In the genomic region with DNA sequence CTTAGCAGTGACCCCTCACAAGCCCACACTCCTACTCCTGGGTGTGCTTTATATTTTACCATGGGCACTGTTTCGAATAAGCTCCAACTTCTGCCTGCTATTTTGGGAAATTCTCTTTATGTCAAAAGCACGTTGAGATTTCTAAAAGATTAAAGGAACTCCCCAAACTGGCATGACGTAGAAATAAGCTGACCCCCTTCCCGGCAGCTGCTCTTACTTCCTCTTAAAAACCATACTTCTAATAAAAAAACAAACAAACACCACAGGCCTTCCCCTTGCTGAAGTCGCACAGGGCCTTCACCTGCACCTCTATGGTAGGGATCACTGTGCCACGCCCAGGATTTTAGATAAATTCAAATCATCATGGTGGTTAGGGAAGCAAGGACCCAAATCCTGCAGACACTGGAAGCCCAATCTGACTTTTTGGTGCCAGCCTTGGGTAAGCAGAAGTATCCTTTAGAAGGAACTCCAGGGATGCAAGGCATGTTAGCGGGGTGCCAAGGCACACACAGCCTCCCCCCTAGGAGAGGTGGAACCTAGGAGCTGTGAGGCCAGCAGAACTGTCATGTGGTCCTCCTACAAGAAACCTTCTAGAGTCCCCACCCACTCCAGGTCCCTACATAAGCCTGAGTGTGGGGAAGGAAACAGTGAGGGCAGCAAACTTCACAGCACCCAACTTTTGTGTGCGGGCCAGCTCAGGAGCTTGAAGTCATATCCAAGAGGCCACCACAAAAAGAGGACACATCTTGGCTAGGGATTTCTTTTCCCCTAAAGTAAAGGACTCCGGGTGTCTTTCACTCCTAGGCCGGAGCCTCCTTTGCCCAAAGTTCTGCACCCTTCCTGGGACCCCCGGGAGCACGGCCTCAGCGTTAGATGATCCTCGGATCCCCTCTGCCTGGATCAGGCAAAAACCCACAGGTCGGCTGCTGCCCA, we compare ENCODE assay signal across 8 mouse cellular contexts. TPM values are rescaled to one million over a fixed set of nuclear protein-coding genes. Genes with fewer than 3 reads are reported as not detected.
A peak's percentile ranks its signal among the peaks of the same experiment; 100 is the strongest.
DNase-seq lines count a peak whose midpoint lies in the region; ATAC-seq and TF ChIP-seq lines count a peak whose summit lies in the region.

No protein-coding gene starts in this region.

- H3K4me2 ChIP-seq in heart, embryonic 12.5 days: peak overlapping the region; percentile 81
- peak overlapping the region; percentile 59 for H3K4me2 ChIP-seq in forebrain, embryonic 12.5 days
- H3K4me2 ChIP-seq in limb, embryonic 14.5 days (replicated peaks; ENCODE audit: low read depth, low read length, severe bottlenecking): peak overlapping the region; percentile 86
- peak overlapping the region; percentile 55 for H3K4me2 ChIP-seq in neural tube, embryonic 13.5 days

- no peak for ATAC-seq in heart, embryonic 12.5 days (ENCODE audit: insufficient number of reproducible peaks, low FRiP score)
- no peak for ATAC-seq in forebrain, embryonic 12.5 days (ENCODE audit: low FRiP score)
- no peak for ATAC-seq in limb, embryonic 14.5 days (ENCODE audit: low FRiP score, low read depth)
- no peak for ATAC-seq in neural tube, embryonic 13.5 days (ENCODE audit: low read depth)

- peak overlapping the region; percentile 72 for H3K4me3 ChIP-seq in heart, embryonic 12.5 days
- peak overlapping the region; percentile 36 for H3K4me3 ChIP-seq in forebrain, embryonic 12.5 days (replicated peaks)
- peak overlapping the region; percentile 67 for H3K4me3 ChIP-seq in limb, embryonic 14.5 days (replicated peaks; ENCODE audit: low read length)
- peak overlapping the region; percentile 35 for H3K4me3 ChIP-seq in neural tube, embryonic 13.5 days

- H3K27me3 ChIP-seq in heart, embryonic 12.5 days (replicated peaks): peaks cover 13% of the 10 kb centered on the region; the same call in 1 of the 2 replicates
- peaks cover 15% of the 10 kb centered on the region; the same call in 1 of the 2 replicates for H3K27me3 ChIP-seq in forebrain, embryonic 12.5 days
- H3K27me3 ChIP-seq in limb, embryonic 14.5 days (ENCODE audit: control insufficient read depth, insufficient read depth, low read length): no peaks in the 10 kb centered on the region
- H3K27me3 ChIP-seq in neural tube, embryonic 13.5 days: no peaks in the 10 kb centered on the region

- TF ChIP-seq POLR2A in limb, embryonic 14.5 days (IDR thresholded peaks at IDR 0.05; ENCODE audit: borderline replicate concordance, extremely low read depth, insufficient read depth, insufficient read length): no peak

- peaks cover 8% of the 10 kb centered on the region; the same call in 1 of the 2 replicates for H3K36me3 ChIP-seq in heart, embryonic 12.5 days
- H3K36me3 ChIP-seq in forebrain, embryonic 12.5 days (replicated peaks): no peaks in the 10 kb centered on the region
- H3K36me3 ChIP-seq in limb, embryonic 14.5 days (ENCODE audit: control insufficient read depth, insufficient read depth, low read length): peaks cover 25% of the 10 kb centered on the region
- no peaks in the 10 kb centered on the region for H3K36me3 ChIP-seq in neural tube, embryonic 13.5 days

- DNase-seq in heart, adult 9 months (ENCODE audit: low spot score in 2 of 2): no peak
- DNase-seq in limb, embryonic 14.5 days (ENCODE audit: low spot score): no peak
- DNase-seq in c-Kit-positive CD71-positive TER-119-positive erythroid progenitor cells, embryonic 14.5 days (ENCODE audit: low spot score): no peak
- no peak for DNase-seq in adrenal gland, postnatal 36 days
- no peak for DNase-seq in cerebellum, adult 8-10 months

- H3K27ac ChIP-seq in heart, embryonic 12.5 days (ENCODE audit: poor library complexity, severe bottlenecking): no peak overlapping the region
- no peak overlapping the region for H3K27ac ChIP-seq in forebrain, embryonic 12.5 days
- 0 out of 2 replicates have a peak overlapping the region, but pooled peaks have one; percentile 26 for H3K27ac ChIP-seq in limb, embryonic 14.5 days (replicated peaks; ENCODE audit: low read depth, low read length)
- no peak overlapping the region for H3K27ac ChIP-seq in neural tube, embryonic 13.5 days (replicated peaks)

- 56% methylated on average over 15 of the region's 15 CpGs for WGBS in heart, embryonic 12.5 days
- 68% methylated on average over 15 of the region's 15 CpGs for WGBS in forebrain, embryonic 12.5 days
- WGBS in limb, embryonic 14.5 days: 45% methylated on average over 15 of the region's 15 CpGs
- 69% methylated on average over 15 of the region's 15 CpGs for WGBS in neural tube, embryonic 13.5 days

- no peaks in the 10 kb centered on the region for H3K9me3 ChIP-seq in heart, embryonic 12.5 days (replicated peaks)
- no peaks in the 10 kb centered on the region for H3K9me3 ChIP-seq in forebrain, embryonic 12.5 days
- no peaks in the 10 kb centered on the region for H3K9me3 ChIP-seq in limb, embryonic 14.5 days (ENCODE audit: control insufficient read depth, low read length)
- H3K9me3 ChIP-seq in neural tube, embryonic 13.5 days: no peaks in the 10 kb centered on the region

- H3K9ac ChIP-seq in heart, embryonic 12.5 days: peak overlapping the region; percentile 84
- 0 out of 2 replicates have a peak overlapping the region, but pooled peaks have one; percentile 51 for H3K9ac ChIP-seq in forebrain, embryonic 12.5 days
- peak overlapping the region; percentile 72 for H3K9ac ChIP-seq in limb, embryonic 14.5 days (ENCODE audit: low read depth, low read length, severe bottlenecking)
- H3K9ac ChIP-seq in neural tube, embryonic 13.5 days: peak overlapping the region; percentile 62

- peaks cover 47% of the 10 kb centered on the region for H3K4me1 ChIP-seq in heart, embryonic 12.5 days (replicated peaks)
- H3K4me1 ChIP-seq in forebrain, embryonic 12.5 days: peaks cover 33% of the 10 kb centered on the region
- H3K4me1 ChIP-seq in limb, embryonic 14.5 days (ENCODE audit: control insufficient read depth, insufficient read depth, low read length): peaks cover 61% of the 10 kb centered on the region
- peaks cover 34% of the 10 kb centered on the region for H3K4me1 ChIP-seq in neural tube, embryonic 13.5 days (replicated peaks)

RNA-seq across cellular contexts. Expression of a gene that starts 1.7 kb away (rescaled TPM):
- not detected in 2 replicates for polyA plus RNA-seq in heart, embryonic 12.5 days (2016; fragmentation: Nextera tagmentation; extraction: Ambion mirVana)
- not detected in 2 replicates for polyA plus RNA-seq in forebrain, embryonic 12.5 days (2016; fragmentation: Nextera tagmentation; extraction: Ambion mirVana)
- not detected in 2 replicates for polyA plus RNA-seq in limb, embryonic 14.5 days (2012; rRNA removed)
- not detected in 2 replicates for polyA plus RNA-seq in limb, embryonic 14.5 days (2014; fragmentation: Nextera tagmentation; extraction: Ambion mirVana)
- not detected in 2 replicates for polyA plus RNA-seq in neural tube, embryonic 13.5 days (2015; fragmentation: Nextera tagmentation; extraction: Ambion mirVana)
- total RNA-seq in adrenal gland, postnatal 36 days (2021): not detected

RNA-seq across cellular contexts. Expression of a gene that starts 1.7 kb away (rescaled TPM):
- polyA plus RNA-seq in heart, embryonic 12.5 days (2016; fragmentation: Nextera tagmentation; extraction: Ambion mirVana): 442 and 446 TPM in 2 replicates
- 178 and 217 TPM in 2 replicates for polyA plus RNA-seq in forebrain, embryonic 12.5 days (2016; fragmentation: Nextera tagmentation; extraction: Ambion mirVana)
- polyA plus RNA-seq in limb, embryonic 14.5 days (2012; rRNA removed): 1,234 and 1,466 TPM in 2 replicates
- polyA plus RNA-seq in limb, embryonic 14.5 days (2014; fragmentation: Nextera tagmentation; extraction: Ambion mirVana): 1,822 and 1,827 TPM in 2 replicates
- 271 and 311 TPM in 2 replicates for polyA plus RNA-seq in neural tube, embryonic 13.5 days (2015; fragmentation: Nextera tagmentation; extraction: Ambion mirVana)
- 100 to 1,000 TPM; 430 to 633 TPM for total RNA-seq in adrenal gland, postnatal 36 days (2021)

RNA-seq across cellular contexts. Expression of a gene that starts 4.0 kb away (rescaled TPM):
- 1.8 and 2.0 TPM in 2 replicates for polyA plus RNA-seq in heart, embryonic 12.5 days (2016; fragmentation: Nextera tagmentation; extraction: Ambion mirVana)
- polyA plus RNA-seq in forebrain, embryonic 12.5 days (2016; fragmentation: Nextera tagmentation; extraction: Ambion mirVana): 0.78 and 1.4 TPM in 2 replicates
- polyA plus RNA-seq in limb, embryonic 14.5 days (2012; rRNA removed): 30.9 and 34.4 TPM in 2 replicates
- polyA plus RNA-seq in limb, embryonic 14.5 days (2014; fragmentation: Nextera tagmentation; extraction: Ambion mirVana): 32.3 and 44.3 TPM in 2 replicates
- 1.4 and 2.1 TPM in 2 replicates for polyA plus RNA-seq in neural tube, embryonic 13.5 days (2015; fragmentation: Nextera tagmentation; extraction: Ambion mirVana)
- 1 to 10 TPM in 1 of 2 experiments, under 1 TPM in 1; 0.63 to 1.7 TPM for total RNA-seq in adrenal gland, postnatal 36 days (2021)

RNA-seq across cellular contexts. Expression of a gene that starts 12.9 kb away (rescaled TPM):
- 13.7 and 13.9 TPM in 2 replicates for polyA plus RNA-seq in heart, embryonic 12.5 days (2016; fragmentation: Nextera tagmentation; extraction: Ambion mirVana)
- 12.7 and 12.9 TPM in 2 replicates for polyA plus RNA-seq in forebrain, embryonic 12.5 days (2016; fragmentation: Nextera tagmentation; extraction: Ambion mirVana)
- 52.8 and 68.8 TPM in 2 replicates for polyA plus RNA-seq in limb, embryonic 14.5 days (2012; rRNA removed)
- polyA plus RNA-seq in limb, embryonic 14.5 days (2014; fragmentation: Nextera tagmentation; extraction: Ambion mirVana): 26.7 and 31.3 TPM in 2 replicates
- 7.6 and 8.2 TPM in 2 replicates for polyA plus RNA-seq in neural tube, embryonic 13.5 days (2015; fragmentation: Nextera tagmentation; extraction: Ambion mirVana)
- total RNA-seq in adrenal gland, postnatal 36 days (2021): 10 to 100 TPM; 35.8 to 38.1 TPM

RNA-seq across cellular contexts. Expression of a gene that starts 13.0 kb away (rescaled TPM):
- 3.0 and 3.1 TPM in 2 replicates for polyA plus RNA-seq in heart, embryonic 12.5 days (2016; fragmentation: Nextera tagmentation; extraction: Ambion mirVana)
- 5.8 and 6.2 TPM in 2 replicates for polyA plus RNA-seq in forebrain, embryonic 12.5 days (2016; fragmentation: Nextera tagmentation; extraction: Ambion mirVana)
- polyA plus RNA-seq in limb, embryonic 14.5 days (2012; rRNA removed): 68.1 and 115 TPM in 2 replicates
- 55.4 and 66.7 TPM in 2 replicates for polyA plus RNA-seq in limb, embryonic 14.5 days (2014; fragmentation: Nextera tagmentation; extraction: Ambion mirVana)
- 20.3 and 26.7 TPM in 2 replicates for polyA plus RNA-seq in neural tube, embryonic 13.5 days (2015; fragmentation: Nextera tagmentation; extraction: Ambion mirVana)
- total RNA-seq in adrenal gland, postnatal 36 days (2021): 1 to 10 TPM; 5.5 to 7.3 TPM

Comparison
In these comparisons a context has a peak if more than half of its experiments do, and no peak if none do; other contexts are left out.
1. RNA of a gene that starts 4.0 kb away (polyA plus RNA-seq): 30.9 to 44.3 TPM in limb, embryonic 14.5 days; 1.8 to 2.0 TPM in heart, embryonic 12.5 days, 1.4 to 2.1 TPM in neural tube, embryonic 13.5 days and 0.78 to 1.4 TPM in forebrain, embryonic 12.5 days; every median in the first group is over 10 times any median in the second.
2. Peak in every context shown above with its lines, with median percentiles within 50 percentile points of each other: H3K4me2 ChIP-seq, H3K4me3 ChIP-seq and H3K9ac ChIP-seq.